Mouse (Mus musculus): Measurements from ENCODE around the gene Prkag3. TPM values are rescaled to one million over a fixed set of nuclear protein-coding genes. Genes with fewer than 3 reads are reported as not detected.

The Prkag3 gene
- polyA plus RNA-seq, 1 experiment from 2014 or later = not detected

DNA sequence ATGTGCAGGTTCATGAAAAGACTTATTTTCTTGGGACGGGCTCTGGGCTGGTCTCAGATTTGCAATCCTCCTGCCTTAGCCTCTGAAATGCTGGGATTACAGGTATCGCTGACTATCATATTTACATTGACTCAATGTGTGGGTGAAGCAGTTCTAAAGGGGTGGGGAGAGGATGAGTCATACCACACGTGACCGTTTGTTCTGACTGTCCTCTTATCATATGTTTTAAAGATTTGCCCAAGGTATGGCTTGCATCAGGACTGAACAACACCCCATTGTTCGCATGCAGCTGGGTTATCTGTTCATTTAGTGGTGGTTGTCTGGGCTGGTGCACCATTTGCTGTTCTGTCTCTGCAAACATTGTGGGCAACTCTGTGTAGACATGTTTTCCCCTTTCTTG is 22.3 kb downstream of the Prkag3 start:
- DNase-seq (ENCODE audit: low spot score) = no peak
- ATAC-seq (replicated peaks; ENCODE audit: low FRiP score) = no peak
- H3K36me3 ChIP-seq (ENCODE audit: control insufficient read depth, insufficient read depth, low read length) = no peaks in the 10 kb centered on the region

DNA sequence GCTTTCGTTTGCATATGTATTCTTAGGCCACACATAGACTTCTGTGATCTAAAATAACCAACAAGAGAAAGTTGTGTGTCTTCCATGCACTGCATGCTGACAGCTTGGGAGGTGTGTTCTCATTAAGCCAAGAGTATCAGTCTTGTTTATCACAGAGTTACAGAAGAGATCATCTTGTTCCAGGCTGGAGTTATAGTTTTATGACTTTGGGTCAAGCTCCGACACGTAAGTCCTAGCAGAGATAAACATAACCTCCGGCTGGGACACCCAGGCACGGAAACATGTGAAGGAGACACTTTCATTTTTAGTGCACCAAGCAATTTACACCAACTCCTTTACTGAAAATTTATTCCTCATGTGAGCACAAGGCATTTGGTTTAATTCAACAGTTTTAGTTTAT is 22.9 kb downstream of the Prkag3 start:
- no peaks in the 10 kb centered on the region for H3K9me3 ChIP-seq (ENCODE audit: control insufficient read depth, low read length)
- no peaks in the 10 kb centered on the region for H3K4me1 ChIP-seq (replicated peaks; ENCODE audit: control insufficient read depth, insufficient read depth, low read length)
- no peak overlapping the region for H3K4me3 ChIP-seq (ENCODE audit: low read depth, low read length)
- no peak for DNase-seq (ENCODE audit: low spot score)
- no peak overlapping the region for H3K27ac ChIP-seq (ENCODE audit: low read depth, low read length)
- H3K27me3 ChIP-seq (replicated peaks; ENCODE audit: control insufficient read depth, insufficient read depth, low read length) = no peaks in the 10 kb centered on the region
- H3K9ac ChIP-seq (ENCODE audit: low read depth, low read length) = no peak overlapping the region
- ATAC-seq (replicated peaks; ENCODE audit: low FRiP score) = no peak
- no peaks in the 10 kb centered on the region for H3K36me3 ChIP-seq (ENCODE audit: control insufficient read depth, insufficient read depth, low read length)
- H3K4me2 ChIP-seq = no peak overlapping the region
- WGBS = 72% methylated on average over 5 of the region's 5 CpGs

More for the DNA sequence above, 22.3 kb downstream of the Prkag3 start:
- no peak overlapping the region for H3K9ac ChIP-seq (ENCODE audit: low read depth, low read length)
- H3K4me2 ChIP-seq = no peak overlapping the region
- no peaks in the 10 kb centered on the region for H3K4me1 ChIP-seq (replicated peaks; ENCODE audit: control insufficient read depth, insufficient read depth, low read length)
- no peaks in the 10 kb centered on the region for H3K27me3 ChIP-seq (replicated peaks; ENCODE audit: control insufficient read depth, insufficient read depth, low read length)
- H3K4me3 ChIP-seq (ENCODE audit: low read depth, low read length) = no peak overlapping the region
- H3K27ac ChIP-seq (ENCODE audit: low read depth, low read length) = no peak overlapping the region
- 57% methylated on average over 5 of the region's 5 CpGs for WGBS
- no peaks in the 10 kb centered on the region for H3K9me3 ChIP-seq (ENCODE audit: control insufficient read depth, low read length)

- no peaks in the 10 kb centered on the region for H3K4me1 ChIP-seq (replicated peaks; ENCODE audit: control insufficient read depth, insufficient read depth, low read length)
- H3K4me3 ChIP-seq (ENCODE audit: low read depth, low read length) = no peak overlapping the region
- 66% methylated on average over 2 of the region's 2 CpGs for WGBS
- H3K4me2 ChIP-seq = no peak overlapping the region
- no peaks in the 10 kb centered on the region for H3K36me3 ChIP-seq (ENCODE audit: control insufficient read depth, insufficient read depth, low read length)
- no peak overlapping the region for H3K27ac ChIP-seq (ENCODE audit: low read depth, low read length)
- no peak overlapping the region for H3K9ac ChIP-seq (ENCODE audit: low read depth, low read length)
- no peaks in the 10 kb centered on the region for H3K27me3 ChIP-seq (replicated peaks; ENCODE audit: control insufficient read depth, insufficient read depth, low read length)
- ATAC-seq (replicated peaks; ENCODE audit: low FRiP score) = no peak
- no peak for DNase-seq (ENCODE audit: low spot score)
- H3K9me3 ChIP-seq (ENCODE audit: control insufficient read depth, low read length) = no peaks in the 10 kb centered on the region
Observed at GRCm38 (mm10) chr1:74723748-74724147, 25.3 kb downstream of the Prkag3 start.

- DNase-seq (ENCODE audit: low spot score) (no peak), ATAC-seq (replicated peaks; ENCODE audit: low FRiP score) (no peak)
- no peaks in the 10 kb centered on the region for H3K9me3 ChIP-seq (ENCODE audit: control insufficient read depth, low read length)
Observed at GRCm38 (mm10) chr1:74721657-74722056, 27.4 kb downstream of the Prkag3 start.

DNA sequence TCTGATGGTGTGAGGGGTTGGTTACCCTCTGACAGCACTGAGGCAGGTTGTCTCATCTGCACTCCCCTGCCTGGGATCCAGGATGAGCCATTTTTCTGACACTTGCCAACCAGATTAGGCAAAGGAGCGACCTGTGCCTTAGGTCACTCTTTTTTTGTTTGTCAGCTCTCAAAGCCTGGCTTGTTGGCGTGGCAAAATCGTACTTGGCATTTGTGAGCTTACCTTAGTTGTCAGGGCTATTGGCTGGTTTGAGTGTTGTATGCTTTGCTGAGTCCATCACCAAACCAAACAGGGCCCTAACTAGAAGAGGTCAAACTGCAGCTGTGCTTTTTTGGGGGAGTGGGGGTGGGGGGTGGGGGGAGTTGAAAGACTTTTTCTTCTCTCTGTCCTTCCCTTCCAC is 29.7 kb downstream of the Prkag3 start:
- Histone ChIP-seq H3K4me3 (ENCODE audit: low read depth, low read length) (no peak overlapping the region), H3K4me1 (replicated peaks; ENCODE audit: control insufficient read depth, insufficient read depth, low read length) (no peaks in the 10 kb centered on the region), H3K9me3 (ENCODE audit: control insufficient read depth, low read length) (no peaks in the 10 kb centered on the region), H3K4me2 (no peak overlapping the region), H3K27me3 (replicated peaks; ENCODE audit: control insufficient read depth, insufficient read depth, low read length) (no peaks in the 10 kb centered on the region), H3K36me3 (ENCODE audit: control insufficient read depth, insufficient read depth, low read length) (no peaks in the 10 kb centered on the region), H3K9ac (ENCODE audit: low read depth, low read length) (no peak overlapping the region), H3K27ac (ENCODE audit: low read depth, low read length) (no peak overlapping the region)
- 62% methylated on average over 3 of the region's 3 CpGs for WGBS
- ATAC-seq (replicated peaks; ENCODE audit: low FRiP score) = no peak
- DNase-seq (ENCODE audit: low spot score) = no peak

More at GRCm38 (mm10) chr1:74721657-74722056, 27.4 kb downstream of the Prkag3 start:
- Histone ChIP-seq H3K4me3 (ENCODE audit: low read depth, low read length) (no peak overlapping the region), H3K4me2 (no peak overlapping the region), H3K36me3 (ENCODE audit: control insufficient read depth, insufficient read depth, low read length) (no peaks in the 10 kb centered on the region), H3K27ac (ENCODE audit: low read depth, low read length) (no peak overlapping the region), H3K4me1 (replicated peaks; ENCODE audit: control insufficient read depth, insufficient read depth, low read length) (no peaks in the 10 kb centered on the region), H3K9ac (ENCODE audit: low read depth, low read length) (no peak overlapping the region), H3K27me3 (replicated peaks; ENCODE audit: control insufficient read depth, insufficient read depth, low read length) (no peaks in the 10 kb centered on the region)
- 66% methylated on average over 6 of the region's 6 CpGs for WGBS

DNA sequence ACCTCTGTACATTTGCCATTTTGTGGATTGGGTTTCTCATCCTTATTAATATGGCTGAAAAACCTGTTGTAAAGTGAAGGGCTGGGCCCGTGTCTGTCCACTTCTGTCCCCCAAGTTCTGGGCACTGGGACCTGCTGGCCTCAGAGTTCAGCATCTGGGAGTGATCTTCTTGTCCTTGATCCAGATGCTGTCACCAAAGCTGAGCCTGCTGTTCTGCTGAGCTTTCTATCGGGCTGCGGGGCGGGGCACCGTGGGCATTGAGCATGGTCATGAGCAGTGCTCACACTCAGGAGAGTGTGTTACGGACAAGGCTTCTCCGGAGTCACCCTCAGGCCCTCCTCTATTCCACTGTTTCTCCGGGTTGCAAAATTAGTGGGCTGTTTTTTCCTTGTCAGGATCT is 30.9 kb downstream of the Prkag3 start:
- DNase-seq (ENCODE audit: low spot score) (no peak), ATAC-seq (replicated peaks; ENCODE audit: low FRiP score) (no peak)
- no peaks in the 10 kb centered on the region for H3K4me1 ChIP-seq (replicated peaks; ENCODE audit: control insufficient read depth, insufficient read depth, low read length)
- no peak overlapping the region for H3K4me2 ChIP-seq
- no peak overlapping the region for H3K9ac ChIP-seq (ENCODE audit: low read depth, low read length)
- no peaks in the 10 kb centered on the region for H3K36me3 ChIP-seq (ENCODE audit: control insufficient read depth, insufficient read depth, low read length)
- H3K4me3 ChIP-seq (ENCODE audit: low read depth, low read length) = no peak overlapping the region
- no peaks in the 10 kb centered on the region for H3K9me3 ChIP-seq (ENCODE audit: control insufficient read depth, low read length)
- WGBS = 88% methylated on average over 8 of the region's 8 CpGs
- H3K27me3 ChIP-seq (replicated peaks; ENCODE audit: control insufficient read depth, insufficient read depth, low read length) = no peaks in the 10 kb centered on the region
- H3K27ac ChIP-seq (ENCODE audit: low read depth, low read length) = no peak overlapping the region

DNA sequence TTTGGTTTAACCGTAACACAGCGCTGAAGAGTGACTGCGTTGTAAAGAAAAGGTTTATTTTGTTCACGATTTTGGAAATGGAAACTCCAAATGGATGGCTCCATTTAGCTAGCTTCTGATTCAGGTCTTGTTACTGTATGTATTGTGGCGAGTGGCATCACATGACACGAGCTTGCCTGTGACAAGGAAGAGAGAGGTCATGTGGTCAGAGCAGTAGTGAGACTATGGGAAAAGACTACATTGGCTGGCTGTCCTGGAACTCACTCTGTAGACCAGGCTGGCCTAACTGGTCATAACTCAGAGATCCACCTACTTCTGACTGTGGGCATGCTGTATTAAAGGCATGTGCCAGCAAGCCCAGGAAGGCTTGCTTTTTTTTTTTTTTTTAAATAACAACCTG is 33.1 kb downstream of the Prkag3 start:
- ATAC-seq (replicated peaks; ENCODE audit: low FRiP score) (no peak), DNase-seq (ENCODE audit: low spot score) (no peak)
- H3K4me3 ChIP-seq (ENCODE audit: low read depth, low read length) = no peak overlapping the region
- no peaks in the 10 kb centered on the region for H3K4me1 ChIP-seq (replicated peaks; ENCODE audit: control insufficient read depth, insufficient read depth, low read length)
- H3K9me3 ChIP-seq (ENCODE audit: control insufficient read depth, low read length) = no peaks in the 10 kb centered on the region
- no peaks in the 10 kb centered on the region for H3K27me3 ChIP-seq (replicated peaks; ENCODE audit: control insufficient read depth, insufficient read depth, low read length)
- H3K4me2 ChIP-seq = no peak overlapping the region
- no peaks in the 10 kb centered on the region for H3K36me3 ChIP-seq (ENCODE audit: control insufficient read depth, insufficient read depth, low read length)
- H3K9ac ChIP-seq (ENCODE audit: low read depth, low read length) = no peak overlapping the region
- H3K27ac ChIP-seq (ENCODE audit: low read depth, low read length) = no peak overlapping the region
- WGBS = 83% methylated on average over 6 of the region's 6 CpGs

DNA sequence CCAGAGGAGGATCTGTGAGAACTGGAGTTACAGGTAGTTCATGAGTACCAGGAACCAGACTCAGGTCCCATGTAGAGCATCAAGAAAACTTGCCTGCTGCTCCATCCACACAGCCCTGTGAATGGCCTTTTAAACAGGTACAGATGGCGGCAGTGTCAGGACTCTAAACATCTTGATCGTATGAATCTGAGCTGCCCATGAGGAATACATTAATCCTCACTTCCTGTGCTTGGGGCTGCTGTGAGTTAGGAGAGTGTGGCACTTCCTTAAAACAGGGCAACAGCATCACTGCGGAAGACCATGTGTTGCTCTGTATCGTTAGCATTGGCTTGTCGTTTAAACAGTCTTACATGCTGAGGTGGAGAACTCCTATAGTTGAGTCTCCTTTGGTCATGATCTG is 33.6 kb downstream of the Prkag3 start:
- no peak overlapping the region for H3K4me3 ChIP-seq (ENCODE audit: low read depth, low read length)
- H3K9ac ChIP-seq (ENCODE audit: low read depth, low read length) = no peak overlapping the region
- H3K9me3 ChIP-seq (ENCODE audit: control insufficient read depth, low read length) = no peaks in the 10 kb centered on the region
- no peak overlapping the region for H3K27ac ChIP-seq (ENCODE audit: low read depth, low read length)
- ATAC-seq (replicated peaks; ENCODE audit: low FRiP score) = no peak
- H3K4me2 ChIP-seq = no peak overlapping the region
- H3K4me1 ChIP-seq (replicated peaks; ENCODE audit: control insufficient read depth, insufficient read depth, low read length) = no peaks in the 10 kb centered on the region
- no peaks in the 10 kb centered on the region for H3K27me3 ChIP-seq (replicated peaks; ENCODE audit: control insufficient read depth, insufficient read depth, low read length)
- DNase-seq (ENCODE audit: low spot score) = no peak
- H3K36me3 ChIP-seq (ENCODE audit: control insufficient read depth, insufficient read depth, low read length) = no peaks in the 10 kb centered on the region
- WGBS = 55% methylated on average over 5 of the region's 5 CpGs

DNA sequence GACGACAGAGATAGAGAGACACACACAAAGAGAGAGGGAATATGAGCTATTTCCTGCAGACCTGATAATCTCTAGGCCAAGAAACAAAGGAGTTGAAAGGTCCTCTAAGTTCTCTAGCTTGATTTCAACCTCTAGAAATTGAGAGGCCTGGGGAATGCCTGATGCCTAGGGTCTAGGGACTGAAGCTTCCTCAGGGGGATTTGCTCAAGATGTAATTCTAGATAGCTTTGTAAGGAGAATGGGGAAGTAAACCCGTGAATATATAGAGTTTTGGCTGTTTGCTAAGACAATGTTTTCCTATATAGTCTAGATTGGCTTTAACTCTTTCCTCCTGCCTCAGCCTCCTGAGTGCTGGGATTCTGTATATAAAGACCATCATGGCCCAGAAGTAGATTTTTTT is 34.1 kb downstream of the Prkag3 start:
- DNase-seq (ENCODE audit: low spot score) (no peak), ATAC-seq (replicated peaks; ENCODE audit: low FRiP score) (no peak)
- 24% methylated on average over 2 of the region's 2 CpGs for WGBS
- Histone ChIP-seq H3K4me2 (no peak overlapping the region), H3K9me3 (ENCODE audit: control insufficient read depth, low read length) (no peaks in the 10 kb centered on the region), H3K27me3 (replicated peaks; ENCODE audit: control insufficient read depth, insufficient read depth, low read length) (no peaks in the 10 kb centered on the region), H3K4me1 (replicated peaks; ENCODE audit: control insufficient read depth, insufficient read depth, low read length) (no peaks in the 10 kb centered on the region), H3K9ac (ENCODE audit: low read depth, low read length) (no peak overlapping the region), H3K27ac (ENCODE audit: low read depth, low read length) (no peak overlapping the region), H3K4me3 (ENCODE audit: low read depth, low read length) (no peak overlapping the region), H3K36me3 (ENCODE audit: control insufficient read depth, insufficient read depth, low read length) (no peaks in the 10 kb centered on the region)

All from liver, embryonic 11.5 days (tissue).